Mouse (Mus musculus) layer of hippocampus, adult 2 months (tissue): ENCODE results near the gene Lsmem1. TPM values are rescaled to one million over a fixed set of nuclear protein-coding genes. Genes with fewer than 3 reads are reported as not detected.

Experiments used
- DNase-seq, 2 experiments: peaks; one replicate each; pipeline ENCODE4 v3.0.0; 2022; ENCODE audit warnings: low spot score in 2 of 2
- H3K27ac ChIP-seq: fragments of 200-600 bp; 2 replicates; pipeline ENCODE4 v1.8.1; 2022
- H3K4me3 ChIP-seq: fragments of 200-600 bp; 2 replicates; pipeline ENCODE4 v1.8.1; 2022; ENCODE audit warnings: mild to moderate bottlenecking
- CTCF ChIP-seq: fragments of 200-600 bp; conservative IDR thresholded peaks from 2 replicates; pipeline ENCODE4 v1.8.1; 2022; ENCODE audit warnings: antibody characterized with exemption, mild to moderate bottlenecking, moderate library complexity
- total RNA-seq, 2 experiments: library from RNA; stranded (reverse); gene quantifications; 2 replicates each; pipeline ENCODE4 v1.2.3; 2021

The Lsmem1 gene
- total RNA-seq, 2 experiments from 2014 or later: 0.37 to 0.72 TPM

DNA sequence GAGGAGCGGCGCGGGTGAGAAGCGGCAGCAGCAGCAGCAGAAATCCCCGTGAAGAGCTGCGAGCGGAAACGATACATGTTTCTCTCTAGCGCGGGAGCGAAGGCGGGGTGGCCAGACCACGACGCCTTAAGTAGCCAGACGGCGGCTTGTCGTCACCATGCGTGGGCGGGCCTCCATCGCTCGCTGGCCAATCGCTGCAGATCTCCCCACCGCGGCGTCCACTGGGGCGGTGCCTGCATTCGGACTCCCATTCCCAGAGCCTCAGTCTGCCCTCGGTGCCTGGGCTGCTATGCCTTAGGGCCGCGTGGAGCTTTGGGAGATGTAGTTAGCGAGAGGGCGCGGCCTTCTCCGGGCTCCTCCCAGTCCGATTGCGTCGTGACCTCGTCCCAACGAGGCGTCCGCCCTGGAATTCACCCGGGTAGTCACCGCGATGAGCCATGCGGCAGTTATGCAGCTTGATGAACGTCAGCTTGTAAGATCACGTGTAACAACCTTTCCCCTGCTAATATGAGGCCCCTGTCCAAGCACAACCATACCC is 23.9 kb upstream of the Lsmem1 start:
- Histone ChIP-seq H3K27ac (peak overlapping the region; percentile 98), H3K4me3 (peak overlapping the region; percentile 89)
- DNase-seq: peak; percentile 99
- no peak for TF ChIP-seq CTCF

- peak overlapping the region; percentile 89 for H3K4me3 ChIP-seq
- TF ChIP-seq CTCF: peak; percentile 75
- H3K27ac ChIP-seq: peak overlapping the region; percentile 98
- peak; percentile 93 to 96 for DNase-seq
Measured at GRCm38 (mm10) chr12:40222251-40223081, 23.2 kb upstream of the Lsmem1 start.

GRCm38 (mm10) chr12:40221611-40222010 is 22.3 kb upstream of the Lsmem1 start:
- no peak; the same call in 1 of the 2 replicates for TF ChIP-seq CTCF
- no peak for DNase-seq
- peak overlapping the region; percentile 89 for H3K4me3 ChIP-seq
- peak overlapping the region; percentile 98 for H3K27ac ChIP-seq

DNA sequence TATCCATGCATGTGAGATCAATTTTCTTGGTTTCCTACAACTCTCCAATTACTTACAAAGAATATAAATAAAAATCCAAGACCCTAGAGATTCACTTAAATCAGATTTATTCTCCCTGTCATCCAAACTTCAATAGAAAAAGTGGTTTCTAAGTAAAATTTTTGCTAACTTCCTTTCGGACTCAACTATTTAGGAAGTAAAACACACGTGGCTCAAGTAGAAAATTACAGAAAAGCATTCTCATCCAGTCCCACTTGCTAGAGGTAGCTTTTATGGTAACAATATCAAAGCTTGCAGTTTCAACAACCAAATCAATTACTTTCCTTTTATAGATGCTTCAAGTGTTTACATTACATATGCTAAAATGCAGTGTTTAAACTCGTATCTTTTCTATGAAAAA is 21.6 kb upstream of the Lsmem1 start:
- no peak for TF ChIP-seq CTCF
- Histone ChIP-seq H3K27ac (peak overlapping the region; percentile 98), H3K4me3 (peak overlapping the region; percentile 89)
- no peak for DNase-seq

DNA sequence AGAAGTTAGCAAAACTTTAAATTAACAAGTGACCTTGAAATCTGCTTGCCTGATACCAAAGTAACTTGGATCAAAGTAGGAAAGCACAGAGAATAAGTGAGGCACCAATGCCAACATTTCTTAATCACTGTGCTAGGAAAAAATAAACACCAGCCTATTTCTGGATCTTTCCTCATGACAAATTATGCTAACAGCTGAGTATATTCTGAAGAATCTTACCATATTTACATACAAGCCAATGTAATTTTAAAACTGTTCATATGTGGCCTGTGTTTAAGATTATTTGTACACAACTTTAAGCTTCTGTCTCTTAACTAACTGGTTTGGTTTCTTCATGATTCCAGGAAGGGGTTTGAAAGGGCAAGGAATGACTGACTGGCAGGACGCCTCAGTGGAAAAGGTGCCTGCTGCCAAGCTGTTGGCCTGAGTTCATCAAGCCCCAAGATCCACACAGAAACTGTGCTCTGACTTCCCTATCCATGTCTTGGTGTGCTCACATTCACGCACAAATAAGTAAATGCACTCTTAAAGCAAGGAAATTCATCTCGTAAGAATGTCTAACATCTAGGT is 20.8 kb upstream of the Lsmem1 start:
- H3K27ac ChIP-seq: peak overlapping the region; percentile 98
- H3K4me3 ChIP-seq: peak overlapping the region; percentile 89
- TF ChIP-seq CTCF: no peak
- peak in 1 of 2 experiments; percentile 27 for DNase-seq

GRCm38 (mm10) chr12:40218430-40218945 is 19.2 kb upstream of the Lsmem1 start:
- Histone ChIP-seq H3K4me3 (no peak overlapping the region; the same call in 1 of the 2 replicates), H3K27ac (peak overlapping the region; percentile 98; the same call in 1 of the 2 replicates)
- DNase-seq: no peak
- no peak for TF ChIP-seq CTCF

DNA sequence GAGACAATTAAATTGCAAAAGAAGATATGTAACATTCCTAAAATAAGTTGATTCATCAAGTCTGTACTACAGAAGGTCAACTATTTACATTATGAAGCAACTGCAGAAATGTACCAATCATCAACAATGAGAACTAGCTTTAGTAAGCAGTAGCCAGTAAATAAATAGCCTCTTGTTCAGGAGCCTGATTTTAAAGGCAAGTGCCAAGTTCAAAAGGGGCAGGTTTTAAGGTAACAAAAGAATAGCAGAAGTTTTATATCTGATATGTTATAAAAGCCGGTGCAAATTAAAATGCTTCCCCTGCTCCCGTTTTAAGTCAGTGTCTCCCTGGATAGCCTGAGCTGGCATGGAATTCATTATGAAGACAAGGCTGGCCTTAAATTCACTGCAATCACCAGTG is 18.5 kb upstream of the Lsmem1 start:
- no peak overlapping the region for H3K27ac ChIP-seq
- no peak for DNase-seq
- no peak overlapping the region for H3K4me3 ChIP-seq
- no peak for TF ChIP-seq CTCF

- DNase-seq: no peak
- TF ChIP-seq CTCF: no peak
- H3K27ac ChIP-seq: no peak overlapping the region
- H3K4me3 ChIP-seq: no peak overlapping the region
Measured at GRCm38 (mm10) chr12:40214888-40215876, 15.9 kb upstream of the Lsmem1 start.

GRCm38 (mm10) chr12:40209049-40209448 is 9.8 kb upstream of the Lsmem1 start:
- no peak overlapping the region for H3K27ac ChIP-seq
- no peak overlapping the region for H3K4me3 ChIP-seq
- no peak for TF ChIP-seq CTCF
- no peak for DNase-seq

DNA sequence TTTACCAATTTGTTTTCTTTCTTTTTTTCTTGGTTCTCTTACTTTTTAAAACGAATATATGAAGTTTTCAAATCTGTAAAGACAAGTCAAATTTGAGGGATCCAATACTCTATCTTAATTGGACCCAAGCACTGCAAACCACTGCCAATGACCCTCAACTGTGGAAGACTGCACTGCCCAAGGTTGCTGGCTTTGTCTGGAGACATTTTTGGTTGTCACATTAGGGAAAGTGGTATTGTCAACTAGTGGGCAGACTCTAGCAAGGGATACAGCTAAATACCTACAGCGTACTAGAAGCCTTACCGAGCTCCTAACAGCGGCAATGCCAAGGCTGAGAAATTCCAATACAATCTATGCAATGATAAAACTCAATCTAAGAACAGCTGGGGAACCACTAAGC is 8.6 kb upstream of the Lsmem1 start:
- no peak for TF ChIP-seq CTCF
- DNase-seq: no peak
- no peak overlapping the region for H3K4me3 ChIP-seq
- no peak overlapping the region for H3K27ac ChIP-seq

GRCm38 (mm10) chr12:40202161-40203035 is 3.1 kb upstream of the Lsmem1 start:
- Histone ChIP-seq H3K27ac (no peak overlapping the region), H3K4me3 (no peak overlapping the region)
- no peak for DNase-seq
- no peak for TF ChIP-seq CTCF
